Mouse (Mus musculus): Measurements from ENCODE around the gene Cyp1a1. TPM values are rescaled to one million over a fixed set of nuclear protein-coding genes. Genes with fewer than 3 reads are reported as not detected.
A peak's percentile ranks its signal among the peaks of the same experiment; 100 is the strongest.

Gene Cyp1a1
- polyA plus RNA-seq, 1 experiment from 2014 or later = 0.24 TPM

DNA sequence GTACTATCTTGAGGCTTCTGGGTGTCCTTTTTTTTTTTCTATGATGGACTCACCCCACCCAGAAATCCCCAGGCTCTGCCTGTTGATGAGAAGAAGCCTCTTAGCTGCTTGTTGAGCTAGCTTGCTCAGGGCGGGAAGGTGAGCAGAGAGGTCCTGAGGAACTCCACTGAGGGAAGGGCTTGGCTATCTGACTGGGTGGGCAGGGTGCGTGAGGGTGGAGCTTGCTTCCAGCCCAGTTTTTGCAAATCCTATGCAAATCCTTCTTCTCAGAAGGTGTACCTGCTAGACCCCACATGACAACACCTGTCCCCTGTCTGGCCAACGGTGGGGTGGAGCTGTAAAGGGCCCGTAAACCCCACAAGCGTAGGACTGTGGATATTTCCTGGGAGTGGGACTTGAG lies 34.4 kb upstream of the Cyp1a1 start, which contains the start of gene Csk:
Gene Csk, minus strand, starts transcription at position 349 of the 400 bp plus-strand sequence.
- Histone ChIP-seq H3K36me3 (replicated peaks; ENCODE audit: control insufficient read depth, insufficient read depth) (no peaks in the 10 kb centered on the region), H3K9ac (peak within 1 kb of the TSS; percentile 18; the same call in 1 of the 2 replicates), H3K9me3 (ENCODE audit: control insufficient read depth, low read length) (no peaks in the 10 kb centered on the region), H3K4me2 (replicated peaks) (no peak within 1 kb of the TSS), H3K27ac (no peak within 1 kb of the TSS), H3K4me3 (replicated peaks; ENCODE audit: low read length) (no peak within 1 kb of the TSS), H3K27me3 (ENCODE audit: control insufficient read depth, insufficient read depth, low read length) (no peaks in the 10 kb centered on the region), H3K4me1 (replicated peaks; ENCODE audit: control insufficient read depth, insufficient read depth, low read length) (peaks cover 7% of the 10 kb centered on the region)
- DNase-seq (ENCODE audit: low spot score) (no peak), ATAC-seq (ENCODE audit: low FRiP score) (no peak)
- WGBS = 49% methylated on average over 5 of the region's 5 CpGs

DNA sequence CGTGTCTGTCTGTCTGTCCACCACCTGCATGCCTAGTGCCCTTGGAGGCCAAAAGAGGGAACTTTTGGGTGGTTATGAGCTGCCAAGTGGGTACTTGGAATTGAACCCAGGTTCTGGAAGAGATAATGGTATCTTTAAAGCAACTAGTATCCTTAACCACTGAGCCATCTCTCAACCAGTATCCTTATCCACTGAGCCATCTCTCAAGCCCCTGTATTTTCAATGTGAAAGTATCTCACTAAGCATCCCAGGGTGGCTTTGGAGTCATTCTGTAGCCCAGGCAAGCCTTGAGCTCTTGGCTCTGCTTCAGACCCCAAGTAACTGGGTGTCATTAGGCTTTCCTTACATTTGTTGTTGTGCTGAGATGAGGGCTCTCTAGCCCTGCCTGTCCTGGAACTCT lies 32.8 kb upstream of the Cyp1a1 start:
- no peak overlapping the region for H3K4me2 ChIP-seq (replicated peaks)
- no peak for DNase-seq (ENCODE audit: low spot score)
- no peaks in the 10 kb centered on the region for H3K9me3 ChIP-seq (ENCODE audit: control insufficient read depth, low read length)
- no peak for ATAC-seq (ENCODE audit: low FRiP score)
- H3K36me3 ChIP-seq (replicated peaks; ENCODE audit: control insufficient read depth, insufficient read depth) = no peaks in the 10 kb centered on the region
- no peak overlapping the region; the same call in 1 of the 2 replicates for H3K9ac ChIP-seq
- H3K4me1 ChIP-seq (replicated peaks; ENCODE audit: control insufficient read depth, insufficient read depth, low read length) = peaks cover 7% of the 10 kb centered on the region
- 100% methylated on average over 1 of the region's 1 CpGs for WGBS
- H3K27me3 ChIP-seq (ENCODE audit: control insufficient read depth, insufficient read depth, low read length) = no peaks in the 10 kb centered on the region
- no peak overlapping the region for H3K27ac ChIP-seq
- H3K4me3 ChIP-seq (replicated peaks; ENCODE audit: low read length) = no peak overlapping the region

DNA sequence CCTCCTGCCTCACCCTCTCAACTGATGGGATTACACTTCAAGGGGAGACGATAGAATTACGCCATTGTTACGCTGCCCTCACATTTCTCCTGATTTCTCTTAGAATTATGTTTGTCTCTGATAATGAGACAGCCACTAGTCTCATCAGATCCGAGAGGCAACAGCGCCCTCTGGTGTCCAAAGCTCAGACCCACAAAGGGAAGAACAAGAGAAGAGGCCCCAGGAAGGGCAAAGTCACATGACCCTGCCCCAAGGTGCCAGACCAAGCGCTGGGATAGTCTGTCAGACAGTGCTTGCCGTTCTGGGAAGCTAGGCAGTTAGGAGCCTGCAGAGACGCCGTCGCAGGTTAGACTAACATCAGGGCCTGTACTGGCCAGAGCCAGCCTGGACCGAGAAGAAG lies 32.0 kb upstream of the Cyp1a1 start:
- DNase-seq (ENCODE audit: low spot score) (peak; percentile 97), ATAC-seq (ENCODE audit: low FRiP score) (peak; percentile 80)
- H3K36me3 ChIP-seq (replicated peaks; ENCODE audit: control insufficient read depth, insufficient read depth) = no peaks in the 10 kb centered on the region
- peak overlapping the region; percentile 45 for H3K4me2 ChIP-seq (replicated peaks)
- H3K27ac ChIP-seq = no peak overlapping the region
- no peaks in the 10 kb centered on the region for H3K9me3 ChIP-seq (ENCODE audit: control insufficient read depth, low read length)
- WGBS = 2% methylated on average over 11 of the region's 11 CpGs
- peaks cover 6% of the 10 kb centered on the region for H3K4me1 ChIP-seq (replicated peaks; ENCODE audit: control insufficient read depth, insufficient read depth, low read length)
- no peak overlapping the region for H3K4me3 ChIP-seq (replicated peaks; ENCODE audit: low read length)
- H3K9ac ChIP-seq = peak overlapping the region; percentile 40; the same call in 1 of the 2 replicates
- no peaks in the 10 kb centered on the region for H3K27me3 ChIP-seq (ENCODE audit: control insufficient read depth, insufficient read depth, low read length)

DNA sequence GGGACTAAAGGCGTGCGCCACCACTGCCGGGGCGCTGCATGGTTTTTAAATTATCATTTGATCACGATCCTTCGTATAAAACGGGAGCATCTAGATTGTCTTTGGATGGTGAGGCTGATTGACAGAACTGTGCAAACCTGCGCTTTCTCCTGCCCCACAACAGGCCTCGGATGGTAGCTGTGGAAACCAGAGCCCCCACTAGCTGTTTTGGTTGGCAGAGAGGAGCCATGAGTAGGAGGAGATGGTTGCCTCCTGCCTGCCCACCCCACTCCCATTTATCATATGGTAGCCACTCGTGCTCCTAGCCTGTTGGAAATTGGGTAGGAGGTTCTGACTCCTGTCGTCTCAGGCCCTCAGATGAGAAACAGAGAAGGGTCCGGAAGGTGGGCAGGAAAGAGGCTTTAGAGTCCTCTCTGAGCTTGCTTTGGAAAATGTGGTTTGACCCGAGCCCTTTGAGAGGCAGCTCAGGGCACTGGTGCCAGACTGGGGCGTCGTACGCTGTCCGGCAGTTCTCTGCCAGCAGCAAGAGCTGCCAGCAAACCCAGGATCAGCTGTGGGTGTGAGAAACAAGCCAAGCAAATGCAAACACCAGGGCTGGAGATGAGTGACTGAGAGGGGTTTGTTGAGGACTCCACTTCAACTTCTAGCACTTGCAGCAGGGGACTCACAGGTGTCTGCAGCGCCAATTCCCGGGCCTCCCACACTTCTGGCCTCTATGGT lies 30.9 kb upstream of the Cyp1a1 start:
- Histone ChIP-seq H3K27me3 (ENCODE audit: control insufficient read depth, insufficient read depth, low read length) (no peaks in the 10 kb centered on the region), H3K36me3 (replicated peaks; ENCODE audit: control insufficient read depth, insufficient read depth) (no peaks in the 10 kb centered on the region), H3K9me3 (ENCODE audit: control insufficient read depth, low read length) (no peaks in the 10 kb centered on the region), H3K4me2 (replicated peaks) (no peak overlapping the region), H3K4me1 (replicated peaks; ENCODE audit: control insufficient read depth, insufficient read depth, low read length) (0 out of 2 replicates have a peak, but pooled peaks cover 3% of the 10 kb centered on the region), H3K9ac (no peak overlapping the region), H3K27ac (no peak overlapping the region), H3K4me3 (replicated peaks; ENCODE audit: low read length) (no peak overlapping the region)
- no peak for ATAC-seq (ENCODE audit: low FRiP score)
- DNase-seq (ENCODE audit: low spot score) = no peak
- WGBS = 85% methylated on average over 19 of the region's 19 CpGs

DNA sequence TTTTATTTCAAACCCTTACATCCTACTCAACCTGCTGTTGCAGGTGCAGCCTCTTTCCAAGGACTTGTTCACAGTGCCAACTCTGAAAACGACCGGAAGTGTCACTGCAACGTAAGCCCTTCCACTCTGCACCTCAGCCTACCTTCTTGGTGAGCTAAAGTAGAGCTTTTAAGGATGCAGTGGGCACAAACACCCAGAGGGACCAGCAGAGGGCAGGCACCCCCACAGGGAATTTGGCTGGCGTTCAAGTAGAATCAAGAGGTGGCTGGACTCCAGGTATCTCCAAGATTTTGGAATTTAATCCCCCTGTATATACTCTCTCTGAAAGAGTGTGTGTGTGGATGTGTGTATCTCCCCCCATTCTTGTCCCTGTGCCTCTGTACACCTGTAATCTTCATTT lies 29.9 kb upstream of the Cyp1a1 start:
- Histone ChIP-seq H3K4me3 (replicated peaks; ENCODE audit: low read length) (no peak overlapping the region), H3K4me1 (replicated peaks; ENCODE audit: control insufficient read depth, insufficient read depth, low read length) (0 out of 2 replicates have a peak, but pooled peaks cover 3% of the 10 kb centered on the region), H3K9me3 (ENCODE audit: control insufficient read depth, low read length) (no peaks in the 10 kb centered on the region), H3K27me3 (ENCODE audit: control insufficient read depth, insufficient read depth, low read length) (no peaks in the 10 kb centered on the region), H3K4me2 (replicated peaks) (no peak overlapping the region), H3K27ac (no peak overlapping the region), H3K36me3 (replicated peaks; ENCODE audit: control insufficient read depth, insufficient read depth) (no peaks in the 10 kb centered on the region), H3K9ac (no peak overlapping the region)
- no peak for ATAC-seq (ENCODE audit: low FRiP score)
- no peak for DNase-seq (ENCODE audit: low spot score)
- 62% methylated on average over 4 of the region's 4 CpGs for WGBS

DNA sequence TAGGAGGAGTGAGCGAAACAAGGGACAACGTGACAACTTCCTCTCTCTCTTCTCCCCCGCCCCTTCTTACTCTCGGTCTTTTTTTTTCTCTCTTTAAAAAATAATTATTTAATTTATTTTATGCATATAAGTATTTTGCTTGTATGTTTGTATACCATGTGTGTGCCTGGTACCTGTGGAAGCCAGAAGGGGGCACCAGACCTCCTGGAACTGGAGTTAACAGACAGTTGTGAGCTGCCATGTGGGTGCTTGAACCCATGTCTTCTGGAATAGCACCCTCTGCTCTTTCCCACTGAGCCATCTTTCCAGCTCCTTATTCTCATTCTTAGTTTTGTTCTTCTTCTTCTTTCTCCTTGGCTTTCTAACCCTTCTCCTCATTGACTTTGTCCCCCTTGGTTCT lies 28.8 kb upstream of the Cyp1a1 start:
- H3K4me3 ChIP-seq (replicated peaks; ENCODE audit: low read length) = no peak overlapping the region
- H3K9me3 ChIP-seq (ENCODE audit: control insufficient read depth, low read length) = no peaks in the 10 kb centered on the region
- no peak overlapping the region for H3K4me2 ChIP-seq (replicated peaks)
- no peak for DNase-seq (ENCODE audit: low spot score)
- no peak for ATAC-seq (ENCODE audit: low FRiP score)
- WGBS = 86% methylated on average over 4 of the region's 4 CpGs
- no peaks in the 10 kb centered on the region for H3K4me1 ChIP-seq (replicated peaks; ENCODE audit: control insufficient read depth, insufficient read depth, low read length)
- no peaks in the 10 kb centered on the region for H3K36me3 ChIP-seq (replicated peaks; ENCODE audit: control insufficient read depth, insufficient read depth)
- no peak overlapping the region for H3K9ac ChIP-seq
- H3K27me3 ChIP-seq (ENCODE audit: control insufficient read depth, insufficient read depth, low read length) = no peaks in the 10 kb centered on the region
- no peak overlapping the region for H3K27ac ChIP-seq

DNA sequence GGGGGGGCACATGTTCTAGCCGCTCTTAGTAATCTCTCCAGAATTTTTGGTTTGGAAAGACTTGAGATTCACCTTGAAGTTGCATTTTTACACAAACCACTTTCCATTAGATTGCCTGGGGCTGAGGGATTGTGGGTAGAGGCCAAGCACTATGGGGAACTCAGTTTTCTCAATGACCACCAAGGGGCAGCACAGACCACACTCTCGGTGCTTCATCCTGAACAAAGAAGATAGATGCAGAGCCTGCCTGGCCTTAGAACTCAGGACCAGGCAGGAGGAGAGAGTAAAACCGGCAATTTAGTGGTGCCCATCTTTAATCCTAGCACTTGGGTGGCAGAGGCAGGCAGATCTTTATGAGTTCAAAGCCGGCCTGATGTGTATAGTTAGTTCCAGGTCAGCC lies 28.0 kb upstream of the Cyp1a1 start:
- 20% methylated on average over 4 of the region's 4 CpGs for WGBS
- H3K4me2 ChIP-seq (replicated peaks) = no peak overlapping the region
- DNase-seq (ENCODE audit: low spot score) (peak; percentile 79), ATAC-seq (ENCODE audit: low FRiP score) (peak; percentile 53; the same call in 1 of the 2 replicates)
- no peaks in the 10 kb centered on the region for H3K36me3 ChIP-seq (replicated peaks; ENCODE audit: control insufficient read depth, insufficient read depth)
- no peaks in the 10 kb centered on the region for H3K9me3 ChIP-seq (ENCODE audit: control insufficient read depth, low read length)
- no peak overlapping the region for H3K9ac ChIP-seq
- H3K4me1 ChIP-seq (replicated peaks; ENCODE audit: control insufficient read depth, insufficient read depth, low read length) = no peaks in the 10 kb centered on the region
- H3K4me3 ChIP-seq (replicated peaks; ENCODE audit: low read length) = no peak overlapping the region
- H3K27me3 ChIP-seq (ENCODE audit: control insufficient read depth, insufficient read depth, low read length) = no peaks in the 10 kb centered on the region
- H3K27ac ChIP-seq = no peak overlapping the region

DNA sequence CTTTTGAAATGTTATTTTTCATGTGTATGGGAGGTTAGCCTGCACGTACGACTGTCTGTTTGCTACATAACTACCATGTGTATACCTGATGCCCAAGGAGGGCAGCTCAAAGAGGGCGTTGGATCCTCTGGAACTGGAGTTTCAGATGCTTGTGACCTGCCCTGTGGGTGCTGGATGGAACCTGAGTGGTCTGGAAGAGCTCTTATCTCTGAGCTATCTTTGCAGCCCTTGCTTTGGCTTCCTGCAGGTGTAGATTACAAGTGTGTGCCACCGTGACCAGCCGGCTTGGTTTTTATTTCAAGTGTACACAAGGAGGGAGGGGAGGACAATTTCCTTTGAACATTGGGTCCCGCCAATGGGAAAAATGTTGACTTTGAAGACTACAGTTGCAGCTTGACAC lies 27.2 kb upstream of the Cyp1a1 start:
- Histone ChIP-seq H3K27me3 (ENCODE audit: control insufficient read depth, insufficient read depth, low read length) (no peaks in the 10 kb centered on the region), H3K36me3 (replicated peaks; ENCODE audit: control insufficient read depth, insufficient read depth) (no peaks in the 10 kb centered on the region), H3K9ac (no peak overlapping the region), H3K27ac (no peak overlapping the region), H3K9me3 (ENCODE audit: control insufficient read depth, low read length) (no peaks in the 10 kb centered on the region), H3K4me3 (replicated peaks; ENCODE audit: low read length) (no peak overlapping the region), H3K4me2 (replicated peaks) (no peak overlapping the region), H3K4me1 (replicated peaks; ENCODE audit: control insufficient read depth, insufficient read depth, low read length) (no peaks in the 10 kb centered on the region)
- ATAC-seq (ENCODE audit: low FRiP score) (no peak), DNase-seq (ENCODE audit: low spot score) (no peak)
- 91% methylated on average over 6 of the region's 6 CpGs for WGBS

DNA sequence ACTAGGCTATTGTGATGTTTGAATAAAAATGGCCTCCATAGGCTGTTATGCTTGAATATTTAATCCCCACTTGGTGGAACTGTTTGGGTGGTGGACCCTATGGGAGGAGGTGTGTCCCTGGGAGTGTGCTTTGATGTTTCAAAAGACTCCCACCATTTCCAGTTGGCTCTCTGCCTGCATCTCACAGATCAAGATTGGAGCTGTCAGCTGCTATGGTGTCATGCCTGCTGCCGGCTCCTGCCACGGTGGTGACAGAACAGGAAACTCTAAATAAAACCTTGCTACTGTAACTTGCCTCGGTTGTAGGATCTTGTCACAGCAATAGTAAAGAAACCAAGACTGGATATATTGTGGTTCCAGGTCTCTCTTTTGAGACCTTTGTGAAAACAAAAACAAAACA lies 26.2 kb upstream of the Cyp1a1 start:
- H3K9me3 ChIP-seq (ENCODE audit: control insufficient read depth, low read length) = no peaks in the 10 kb centered on the region
- no peak overlapping the region for H3K9ac ChIP-seq
- no peaks in the 10 kb centered on the region for H3K4me1 ChIP-seq (replicated peaks; ENCODE audit: control insufficient read depth, insufficient read depth, low read length)
- WGBS = 68% methylated on average over 3 of the region's 3 CpGs
- ATAC-seq (ENCODE audit: low FRiP score) = no peak
- DNase-seq (ENCODE audit: low spot score) = no peak
- H3K4me3 ChIP-seq (replicated peaks; ENCODE audit: low read length) = no peak overlapping the region
- no peak overlapping the region for H3K27ac ChIP-seq
- no peaks in the 10 kb centered on the region for H3K27me3 ChIP-seq (ENCODE audit: control insufficient read depth, insufficient read depth, low read length)
- no peak overlapping the region for H3K4me2 ChIP-seq (replicated peaks)
- H3K36me3 ChIP-seq (replicated peaks; ENCODE audit: control insufficient read depth, insufficient read depth) = no peaks in the 10 kb centered on the region

Data from hindbrain, embryonic 14.5 days (tissue).